Mouse (Mus musculus) testis, postnatal 10 days (tissue): ENCODE measurements around the gene Sim2.

Experiments
- DNase-seq: peaks from one replicate; pipeline ENCODE4 v3.0.0; 2021; ENCODE audit warnings: low spot score

Gene Sim2

GRCm38 (mm10) chr16:94078318-94079074 lies 6.2 kb upstream of the Sim2 start:
- no peak for DNase-seq

GRCm38 (mm10) chr16:94079075-94079855 lies 5.5 kb upstream of the Sim2 start:
- no peak for DNase-seq

- DNase-seq, result no peak
Observed at GRCm38 (mm10) chr16:94079856-94080555, 4.7 kb upstream of the Sim2 start.

GRCm38 (mm10) chr16:94081596-94081995 lies 3.1 kb upstream of the Sim2 start:
- DNase-seq, result no peak

GRCm38 (mm10) chr16:94081996-94082708 lies 2.6 kb upstream of the Sim2 start:
- no peak for DNase-seq

GRCm38 (mm10) chr16:94082960-94083847 lies 1.5 kb upstream of the Sim2 start:
- DNase-seq, result no peak

- no peak for DNase-seq
Observed at GRCm38 (mm10) chr16:94083848-94084525, 744 bp upstream of the Sim2 start.

GRCm38 (mm10) chr16:94085603-94086285 lies 1.0 kb downstream of the Sim2 start:
- no peak for DNase-seq

GRCm38 (mm10) chr16:94086701-94087569 lies 2.2 kb downstream of the Sim2 start:
- DNase-seq, result no peak

GRCm38 (mm10) chr16:94087570-94088225 lies 3.0 kb downstream of the Sim2 start:
- DNase-seq, result no peak

- no peak for DNase-seq
Observed at GRCm38 (mm10) chr16:94088226-94088748, 3.6 kb downstream of the Sim2 start.

- DNase-seq, result no peak
Observed at GRCm38 (mm10) chr16:94088819-94089692, 4.3 kb downstream of the Sim2 start.

GRCm38 (mm10) chr16:94092511-94093150 lies 7.9 kb downstream of the Sim2 start:
- no peak for DNase-seq

- no peak for DNase-seq
Observed at GRCm38 (mm10) chr16:94093151-94093863, 8.6 kb downstream of the Sim2 start.

GRCm38 (mm10) chr16:94094251-94095108 lies 9.7 kb downstream of the Sim2 start:
- no peak for DNase-seq
